Mouse (Mus musculus) ES-Bruce4 (cell line): ENCODE results near the gene Rbms3.

Experiments
- CTCF ChIP-seq: IDR thresholded peaks from one replicate; pipeline ENCODE4 v1.8.1; 2011; ENCODE audit warnings: low read depth, low read length
- POLR2A ChIP-seq: IDR thresholded peaks from one replicate; pipeline ENCODE4 v1.8.1; 2011; ENCODE audit warnings: low read length; ENCODE audit not compliant: insufficient read depth

DNA sequence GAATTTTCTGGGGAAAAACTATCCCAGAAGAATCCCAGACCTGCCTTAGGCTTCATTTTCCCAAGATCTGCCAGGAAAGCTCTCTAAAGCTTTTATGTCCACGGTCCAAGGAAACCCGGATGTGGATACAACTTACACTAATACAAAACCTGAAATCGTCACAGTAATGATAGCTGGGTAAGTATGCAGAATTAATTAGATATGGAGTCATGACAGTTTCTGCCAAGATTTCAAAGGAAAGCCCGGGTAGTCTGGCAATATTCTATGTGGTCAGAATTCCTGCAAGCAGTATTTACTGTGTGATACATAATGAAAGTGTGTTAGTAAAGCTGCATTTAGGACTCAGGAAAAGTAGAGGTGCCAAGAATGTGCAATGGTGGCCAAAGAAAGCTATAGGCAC is 287.4 kb downstream of the Rbms3 start:
- no peak for TF ChIP-seq POLR2A
- no peak for TF ChIP-seq CTCF
